Mouse (Mus musculus) layer of hippocampus, adult 2 months (tissue): ENCODE results near the gene Nop9. TPM values are rescaled to one million over a fixed set of nuclear protein-coding genes. Genes with fewer than 3 reads are reported as not detected.

Experiments used
- DNase-seq, 2 experiments: peaks; one replicate each; pipeline ENCODE4 v3.0.0; 2022; ENCODE audit warnings: low spot score in 2 of 2
- H3K27ac ChIP-seq: fragments of 200-600 bp; 2 replicates; pipeline ENCODE4 v1.8.1; 2022
- H3K4me3 ChIP-seq: fragments of 200-600 bp; 2 replicates; pipeline ENCODE4 v1.8.1; 2022; ENCODE audit warnings: mild to moderate bottlenecking
- CTCF ChIP-seq: fragments of 200-600 bp; conservative IDR thresholded peaks from 2 replicates; pipeline ENCODE4 v1.8.1; 2022; ENCODE audit warnings: antibody characterized with exemption, mild to moderate bottlenecking, moderate library complexity
- total RNA-seq, 2 experiments: library from RNA; stranded (reverse); gene quantifications; 2 replicates each; pipeline ENCODE4 v1.2.3; 2021

Nop9 gene
- total RNA-seq, 2 experiments from 2014 or later, result 11.8 to 13.1 TPM

- H3K4me3 ChIP-seq, result no peak overlapping the region
- no peak for DNase-seq
- no peak overlapping the region for H3K27ac ChIP-seq
- peak; percentile 42 for TF ChIP-seq CTCF
These were observed 39.7 kb downstream of the Nop9 start for GRCm38 (mm10) chr14:55785195-55785594.

GRCm38 (mm10) chr14:55787731-55788130 lies 42.2 kb downstream of the Nop9 start:
- H3K4me3 ChIP-seq, result no peak overlapping the region
- no peak for DNase-seq
- no peak for TF ChIP-seq CTCF
- H3K27ac ChIP-seq, result no peak overlapping the region

GRCm38 (mm10) chr14:55788256-55789050 lies 43.0 kb downstream of the Nop9 start, which contains the start of gene Ripk3:
Gene Ripk3 (minus strand): TSS chr14:55788865.
- no peak for TF ChIP-seq CTCF
- peak within 1 kb of the TSS; percentile 22 for H3K4me3 ChIP-seq
- H3K27ac ChIP-seq, result no peak within 1 kb of the TSS
- no peak for DNase-seq

GRCm38 (mm10) chr14:55793461-55793860 lies 48.0 kb downstream of the Nop9 start:
- Histone ChIP-seq H3K4me3 (no peak overlapping the region), H3K27ac (no peak overlapping the region)
- DNase-seq, result no peak
- TF ChIP-seq CTCF, result no peak

- DNase-seq, result no peak
- TF ChIP-seq CTCF, result no peak
These were observed 48.5 kb downstream of the Nop9 start for GRCm38 (mm10) chr14:55793946-55794345.

GRCm38 (mm10) chr14:55795380-55796163 lies 50.1 kb downstream of the Nop9 start:
- no peak for DNase-seq
- TF ChIP-seq CTCF, result no peak
- Histone ChIP-seq H3K4me3 (no peak overlapping the region), H3K27ac (no peak overlapping the region)

More at GRCm38 (mm10) chr14:55793946-55794345, 48.5 kb downstream of the Nop9 start:
- no peak overlapping the region for H3K4me3 ChIP-seq
- no peak overlapping the region for H3K27ac ChIP-seq

Other genes starting within 250 kb of the Nop9 start
- gene Cpne6, start 235.2 kb upstream of the Nop9 start, total RNA-seq, result 100 to 1,000 TPM; 723 to 730 TPM
- gene Nrl, start 220.7 kb upstream of the Nop9 start, total RNA-seq, result 1 to 10 TPM; 2.2 to 3.6 TPM
- gene Pck2, start 205.4 kb upstream of the Nop9 start, total RNA-seq, result 10 to 100 TPM; 45.0 to 47.6 TPM
- 10 to 100 TPM; 84.2 to 87.6 TPM for gene Dcaf11, start 185.7 kb upstream of the Nop9 start, total RNA-seq
- gene A730061H03Rik, start 185.3 kb upstream of the Nop9 start, total RNA-seq, result under 1 TPM in 1 of 2 experiments, not detected in 1; 0.92 TPM
- not detected for gene Fitm1, start 170.1 kb upstream of the Nop9 start, total RNA-seq
- gene Psme1, start 167.6 kb upstream of the Nop9 start, total RNA-seq, result 10 to 100 TPM; 55.5 to 61.2 TPM
- 10 to 100 TPM; 43.5 to 49.7 TPM for gene Emc9, start 160.4 kb upstream of the Nop9 start, total RNA-seq
- gene Psme2, start 154.6 kb upstream of the Nop9 start, total RNA-seq, result 10 to 100 TPM; 45.2 to 60.4 TPM
- 10 to 100 TPM; 46.3 to 47.0 TPM for gene Rnf31, start 154.0 kb upstream of the Nop9 start, total RNA-seq
- 10 to 100 TPM; 11.6 to 12.1 TPM for gene Irf9, start 142.1 kb upstream of the Nop9 start, total RNA-seq
- 1 to 10 TPM; 1.9 to 2.5 TPM for gene Rec8, start 127.7 kb upstream of the Nop9 start, total RNA-seq
- gene Ipo4, start 109.7 kb upstream of the Nop9 start, total RNA-seq, result 100 to 1,000 TPM; 139 to 142 TPM
- 1 to 10 TPM; 2.6 to 6.5 TPM for gene Gm49378, start 107.8 kb upstream of the Nop9 start, total RNA-seq
- gene Tm9sf1, start 101.9 kb upstream of the Nop9 start, total RNA-seq, result 10 to 100 TPM; 40.4 to 45.8 TPM
- gene Tssk4, start 95.5 kb upstream of the Nop9 start, total RNA-seq, result 1 to 10 TPM in 1 of 2 experiments, under 1 TPM in 1; 0.96 to 1.6 TPM
- gene Mdp1, start 85.2 kb upstream of the Nop9 start, total RNA-seq, result 10 to 100 TPM; 51.2 to 55.4 TPM
- 10 to 100 TPM; 26.0 to 26.1 TPM for gene Gmpr2, start 73.8 kb upstream of the Nop9 start, total RNA-seq
- gene Nedd8, start 73.6 kb upstream of the Nop9 start, total RNA-seq, result 100 to 1,000 TPM; 301 to 309 TPM
- 10 to 100 TPM; 15.2 to 16.2 TPM for gene Tinf2, start 63.9 kb upstream of the Nop9 start, total RNA-seq
- gene Tgm1, start 31.8 kb upstream of the Nop9 start, total RNA-seq, result not detected
- 10 to 100 TPM; 44.9 to 49.5 TPM for gene Rabggta, start 23.4 kb upstream of the Nop9 start, total RNA-seq
- gene Dhrs1, start within 50 bp of the Nop9 start, total RNA-seq, result 10 to 100 TPM; 82.4 to 91.1 TPM
- 1 to 10 TPM; 1.4 to 1.6 TPM for gene Cideb, start 12.8 kb downstream of the Nop9 start, total RNA-seq
- gene Ltb4r2, start 15.7 kb downstream of the Nop9 start, total RNA-seq, result under 1 TPM in 1 of 2 experiments, not detected in 1; 0.22 TPM
- gene Ltb4r1, start 20.3 kb downstream of the Nop9 start, total RNA-seq, result not detected
- 1 to 10 TPM; 4.4 to 5.6 TPM for gene Adcy4, start 38.4 kb downstream of the Nop9 start, total RNA-seq
- gene Ripk3, start 43.2 kb downstream of the Nop9 start, total RNA-seq, result 1 to 10 TPM; 1.2 to 2.9 TPM
- 1 to 10 TPM; 2.6 TPM for gene Nfatc4, start 77.5 kb downstream of the Nop9 start, total RNA-seq
- gene Nynrin, start 108.3 kb downstream of the Nop9 start, total RNA-seq, result 1 to 10 TPM; 7.9 to 8.9 TPM
- gene Cbln3, start 138.7 kb downstream of the Nop9 start, total RNA-seq, result under 1 TPM; 0.32 to 0.54 TPM
- gene Khnyn, start 139.3 kb downstream of the Nop9 start, total RNA-seq, result 10 to 100 TPM; 13.2 to 14.7 TPM
- gene Sdr39u1, start 154.6 kb downstream of the Nop9 start, total RNA-seq, result 10 to 100 TPM; 63.5 to 78.7 TPM
- under 1 TPM in 1 of 2 experiments, not detected in 1; 0.69 TPM for gene Cma1, start 199.0 kb downstream of the Nop9 start, total RNA-seq
- not detected for gene Cma2, start 205.3 kb downstream of the Nop9 start, total RNA-seq